Mouse (Mus musculus) telencephalon, adult 2 months (tissue): ENCODE results near the gene Olfr1324.
"Not testable (repeated sequence)": the region's sequence is repeated elsewhere in the genome, so short reads cannot be mapped to it uniquely, and the experiment has no call there.

ENCODE experiments used
- DNase-seq: peaks from one replicate; pipeline ENCODE4 v3.0.0-alpha.2; 2011; ENCODE audit warnings: low read depth, low spot score

Gene Olfr1324

GRCm38 (mm10) chrX:50428398-50428797, at the start of gene Olfr1324:
TSS of gene Olfr1324 (minus strand) at chrX:50428498.
- DNase-seq = no peak

GRCm38 (mm10) chrX:50470341-50470740, 42.0 kb upstream of the Olfr1324 start:
- not testable (repeated sequence) for DNase-seq

DNA sequence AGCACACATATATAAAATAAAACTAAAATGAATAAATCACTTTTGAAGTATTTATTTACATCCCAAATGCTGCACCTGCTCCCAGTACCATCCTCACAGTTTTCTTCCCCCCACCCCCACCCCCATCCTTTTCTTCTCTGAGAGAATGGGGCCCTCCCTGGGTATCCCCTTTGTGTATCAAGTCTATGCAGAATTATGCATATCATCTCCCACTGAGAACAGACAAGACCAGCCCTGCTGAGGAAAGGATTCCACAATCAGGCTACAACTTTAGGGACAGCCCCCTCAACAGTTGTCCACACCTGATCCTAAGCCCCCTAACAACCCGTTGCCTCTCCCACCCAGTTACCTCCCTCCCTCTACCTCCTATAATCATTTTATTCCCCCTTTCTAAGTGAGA, 27.8 kb upstream of the Olfr1324 start:
- DNase-seq = no peak

GRCm38 (mm10) chrX:50443352-50443751, 15.1 kb upstream of the Olfr1324 start:
- no peak for DNase-seq

DNA sequence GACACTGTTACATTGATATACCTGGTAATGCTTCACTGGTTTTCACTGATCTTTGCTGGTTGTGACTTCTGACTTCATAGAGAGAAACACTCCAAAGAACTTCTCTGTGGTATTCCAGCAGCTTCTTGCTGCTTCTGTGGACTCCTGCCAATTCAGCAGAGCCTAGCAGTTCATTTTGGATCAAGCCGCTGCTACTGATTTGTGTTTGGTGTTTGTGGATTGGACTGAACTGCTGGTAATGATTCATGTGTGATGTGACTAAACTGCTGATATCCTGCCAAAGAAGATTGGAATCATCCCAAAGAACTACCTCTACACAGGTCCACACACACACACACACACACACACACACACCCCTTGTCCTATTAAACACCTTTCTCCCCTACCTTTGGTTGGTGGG, 14.4 kb upstream of the Olfr1324 start:
- DNase-seq = no peak

DNA sequence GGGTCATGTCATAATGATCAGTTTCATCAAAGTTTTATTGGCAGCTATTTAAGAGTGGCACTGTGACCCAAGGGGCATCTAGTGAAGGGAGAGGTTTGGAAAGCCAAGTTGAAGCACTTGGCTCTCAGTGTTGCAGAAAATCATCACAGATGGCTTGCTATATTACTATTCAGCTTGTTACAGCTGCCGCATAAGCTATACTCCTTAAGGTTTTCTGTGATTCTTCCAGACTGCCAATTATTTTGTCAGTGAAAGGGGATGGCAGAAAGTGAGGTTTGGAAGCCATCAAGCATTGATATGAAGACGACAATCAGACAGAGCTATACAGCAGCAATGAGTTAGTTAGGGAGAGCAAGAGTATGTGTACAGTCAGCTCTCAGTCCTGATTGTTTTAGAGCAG, 4.2 kb upstream of the Olfr1324 start:
- DNase-seq = no peak

GRCm38 (mm10) chrX:50427712-50428328, 478 bp downstream of the Olfr1324 start:
- no peak for DNase-seq

GRCm38 (mm10) chrX:50425899-50426436, 2.3 kb downstream of the Olfr1324 start:
- DNase-seq = no peak

- not testable (repeated sequence) for DNase-seq
Observed at GRCm38 (mm10) chrX:50410361-50410760, 17.9 kb downstream of the Olfr1324 start.

DNA sequence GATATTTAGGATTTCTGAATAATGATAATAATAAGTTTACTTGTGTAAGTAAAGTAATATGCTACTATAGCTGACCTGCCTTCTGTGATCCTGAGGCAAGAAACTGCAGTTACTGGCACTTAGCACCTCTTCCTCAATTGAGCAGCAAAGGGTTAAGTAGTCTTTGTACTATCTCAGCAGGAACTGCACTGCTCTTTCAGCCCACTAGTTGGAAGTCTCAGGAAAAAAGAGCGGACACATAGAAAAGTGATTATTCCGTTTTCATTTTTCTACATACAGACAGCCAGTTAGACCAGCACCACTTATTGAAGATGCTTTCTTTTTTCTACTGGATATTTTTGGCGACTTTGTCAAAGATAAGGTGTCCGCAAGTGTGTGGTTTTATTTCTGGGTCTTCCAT, 37.7 kb downstream of the Olfr1324 start:
- not testable (repeated sequence) for DNase-seq

- DNase-seq = no peak
Observed at GRCm38 (mm10) chrX:50374978-50375377, 53.3 kb downstream of the Olfr1324 start.
